Mouse (Mus musculus) ES-Bruce4 (cell line): ENCODE measurements around the gene Add3. TPM values are rescaled to one million over a fixed set of nuclear protein-coding genes. Genes with fewer than 3 reads are reported as not detected.

ENCODE experiments used
- H3K27ac ChIP-seq: 2 replicates; pipeline ENCODE4 v1.5.1; 2012; ENCODE audit warnings: low read length, inconsistent platforms; ENCODE audit not compliant: insufficient read depth
- H3K27me3 ChIP-seq: 2 replicates; pipeline ENCODE4 v1.6.1; 2012; ENCODE audit warnings: mild to moderate bottlenecking, low read length, inconsistent platforms; ENCODE audit not compliant: control insufficient read depth, poor library complexity, insufficient read depth, severe bottlenecking
- H3K36me3 ChIP-seq: 2 replicates; pipeline ENCODE4 v1.6.1; 2012; ENCODE audit warnings: inconsistent platforms, mild to moderate bottlenecking, low read length, moderate library complexity; ENCODE audit not compliant: control insufficient read depth, poor library complexity, insufficient read depth, severe bottlenecking
- H3K4me1 ChIP-seq: one replicate; pipeline ENCODE4 v1.8.1; 2011; ENCODE audit warnings: low read length; ENCODE audit not compliant: control insufficient read depth, insufficient read depth
- H3K4me3 ChIP-seq: 2 replicates; pipeline ENCODE4 v1.5.1; 2011; ENCODE audit warnings: low read depth, mild to moderate bottlenecking, low read length
- H3K9ac ChIP-seq: 2 replicates; pipeline ENCODE4 v1.6.1; 2012; ENCODE audit warnings: low read depth, mild to moderate bottlenecking, inconsistent platforms; ENCODE audit not compliant: poor library complexity, severe bottlenecking
- H3K9me3 ChIP-seq: replicated peaks from 2 replicates; pipeline ENCODE4 v1.6.1; 2012; ENCODE audit warnings: mild to moderate bottlenecking, low read length, inconsistent platforms; ENCODE audit not compliant: control insufficient read depth, poor library complexity, insufficient read depth, severe bottlenecking
- CTCF ChIP-seq: IDR thresholded peaks from one replicate; pipeline ENCODE4 v1.8.1; 2011; ENCODE audit warnings: low read depth, low read length
- EP300 ChIP-seq: IDR thresholded peaks from 2 replicates; pipeline ENCODE4 v1.6.1; 2011; ENCODE audit warnings: low read depth, low read length; ENCODE audit not compliant: insufficient read depth
- POLR2A ChIP-seq: IDR thresholded peaks from one replicate; pipeline ENCODE4 v1.8.1; 2011; ENCODE audit warnings: low read length; ENCODE audit not compliant: insufficient read depth
- polyA plus RNA-seq: library from polyadenylated mRNA; stranded (reverse); fragments of >200 nt; gene quantifications from 2 replicates; pipeline ENCODE4 v1.2.4, GENCODE M21; 2011; ENCODE audit warnings: low read depth; ENCODE audit not compliant: missing spikeins, insufficient read depth, insufficient read length

Add3 gene
- polyA plus RNA-seq, 1 experiment = 41.5 TPM

GRCm38 (mm10) chr19:53228064-53228794 is 88.0 kb downstream of the Add3 start:
- Histone ChIP-seq H3K4me1 (no peaks in the 10 kb centered on the region), H3K27ac (no peak overlapping the region), H3K4me3 (no peak overlapping the region), H3K9ac (no peak overlapping the region), H3K27me3 (no peaks in the 10 kb centered on the region), H3K36me3 (0 out of 2 replicates have a peak, but pooled peaks cover 4% of the 10 kb centered on the region), H3K9me3 (no peaks in the 10 kb centered on the region)
- no peak for TF ChIP-seq EP300
- TF ChIP-seq CTCF = no peak
- no peak for TF ChIP-seq POLR2A

- H3K36me3 ChIP-seq = peaks cover 9% of the 10 kb centered on the region
- TF ChIP-seq POLR2A (no peak), EP300 (no peak), CTCF (no peak)
- no peak overlapping the region for H3K4me3 ChIP-seq
- H3K27ac ChIP-seq = no peak overlapping the region
- H3K9ac ChIP-seq = no peak overlapping the region
- H3K9me3 ChIP-seq = no peaks in the 10 kb centered on the region
- no peaks in the 10 kb centered on the region for H3K27me3 ChIP-seq
- no peaks in the 10 kb centered on the region for H3K4me1 ChIP-seq
Observed at GRCm38 (mm10) chr19:53230942-53231815, 90.9 kb downstream of the Add3 start.

GRCm38 (mm10) chr19:53233586-53233985 is 93.3 kb downstream of the Add3 start:
- H3K4me3 ChIP-seq = no peak overlapping the region
- no peak overlapping the region for H3K9ac ChIP-seq
- peaks cover 9% of the 10 kb centered on the region for H3K36me3 ChIP-seq
- H3K27ac ChIP-seq = no peak overlapping the region
- no peaks in the 10 kb centered on the region for H3K4me1 ChIP-seq
- H3K27me3 ChIP-seq = no peaks in the 10 kb centered on the region
- H3K9me3 ChIP-seq = no peaks in the 10 kb centered on the region
- no peak for TF ChIP-seq POLR2A
- no peak for TF ChIP-seq EP300
- no peak for TF ChIP-seq CTCF

- H3K9ac ChIP-seq = no peak overlapping the region
- peaks cover 4% of the 10 kb centered on the region for H3K36me3 ChIP-seq
- H3K27ac ChIP-seq = no peak overlapping the region
- H3K4me1 ChIP-seq = no peaks in the 10 kb centered on the region
- H3K9me3 ChIP-seq = no peaks in the 10 kb centered on the region
- TF ChIP-seq CTCF (no peak), POLR2A (no peak), EP300 (no peak)
- no peaks in the 10 kb centered on the region for H3K27me3 ChIP-seq
- no peak overlapping the region for H3K4me3 ChIP-seq
Observed at GRCm38 (mm10) chr19:53241806-53242205, 101.6 kb downstream of the Add3 start.

GRCm38 (mm10) chr19:53243956-53244355 is 103.7 kb downstream of the Add3 start:
- Histone ChIP-seq H3K27me3 (no peaks in the 10 kb centered on the region), H3K9ac (no peak overlapping the region), H3K9me3 (no peaks in the 10 kb centered on the region), H3K4me1 (peaks cover 2% of the 10 kb centered on the region), H3K36me3 (no peaks in the 10 kb centered on the region; the same call in 1 of the 2 replicates), H3K4me3 (no peak overlapping the region), H3K27ac (no peak overlapping the region)
- TF ChIP-seq POLR2A (no peak), EP300 (no peak), CTCF (no peak)
